Mouse (Mus musculus) liver, adult 2 months (tissue): ENCODE measurements at regions not wholly inside any gene's neighbourhood (a gene's known extent, or its start where the extent isn't known, plus 50 kb on each side); places are given as distances from the start of the nearest gene placed in this dataset.

Experiments used
- DNase-seq: peaks from one replicate; pipeline ENCODE4 v3.0.0-alpha.2; 2011; ENCODE audit warnings: low read depth, low spot score; ENCODE audit errors: extremely low read depth
- H3K27ac ChIP-seq: fragments of 200-500 bp; replicated peaks from 2 replicates; pipeline ENCODE4 v1.5.1; 2012; ENCODE audit warnings: low read depth, mild to moderate bottlenecking, control low read depth, inconsistent platforms, low read length; ENCODE audit not compliant: insufficient read depth
- H3K27me3 ChIP-seq: fragments of 200-500 bp; 2 replicates; pipeline ENCODE4 v1.6.1; 2012; ENCODE audit warnings: mild to moderate bottlenecking, moderate library complexity, low read length, inconsistent platforms; ENCODE audit not compliant: control insufficient read depth, insufficient read depth
- H3K36me3 ChIP-seq: fragments of 200-500 bp; 2 replicates; pipeline ENCODE4 v1.6.1; 2012; ENCODE audit warnings: low read length, inconsistent platforms; ENCODE audit not compliant: control insufficient read depth, insufficient read depth
- H3K4me1 ChIP-seq: fragments of 200-500 bp; 2 replicates; pipeline ENCODE4 v1.6.1; 2011; ENCODE audit warnings: low read length; ENCODE audit not compliant: control insufficient read depth, insufficient read depth
- H3K4me3 ChIP-seq: fragments of 200-500 bp; 2 replicates; pipeline ENCODE4 v1.5.1; 2011; ENCODE audit warnings: low read depth, mild to moderate bottlenecking, control low read depth, low read length, moderate library complexity; ENCODE audit not compliant: insufficient read depth
- H3K79me2 ChIP-seq: fragments of 200-500 bp; 2 replicates; pipeline ENCODE4 v1.6.1; 2012; ENCODE audit warnings: inconsistent platforms, mild to moderate bottlenecking, low read length, moderate library complexity; ENCODE audit not compliant: control insufficient read depth, insufficient read depth
- H3K9ac ChIP-seq: fragments of 200-500 bp; 2 replicates; pipeline ENCODE4 v1.6.1; 2012; ENCODE audit warnings: low read depth, mild to moderate bottlenecking, control low read depth, inconsistent platforms, low read length
- CTCF ChIP-seq: fragments of 200-500 bp; IDR thresholded peaks from 2 replicates; pipeline ENCODE4 v1.5.1; 2011; ENCODE audit warnings: low read depth, low read length, control low read depth
- POLR2A ChIP-seq: fragments of 200-500 bp; IDR thresholded peaks from 2 replicates; pipeline ENCODE4 v1.6.1; 2011; ENCODE audit warnings: low read length, control low read depth; ENCODE audit not compliant: insufficient read depth; ENCODE audit errors: extremely low read depth
- WGBS: fragments of 180-500 bp; shearing (Covaris S2); methylation state at CpG from one replicate; pipeline ENCODE4 v1.1.7; 2018; 5-methylcytosine and 5-hydroxymethylcytosine counted together

DNA sequence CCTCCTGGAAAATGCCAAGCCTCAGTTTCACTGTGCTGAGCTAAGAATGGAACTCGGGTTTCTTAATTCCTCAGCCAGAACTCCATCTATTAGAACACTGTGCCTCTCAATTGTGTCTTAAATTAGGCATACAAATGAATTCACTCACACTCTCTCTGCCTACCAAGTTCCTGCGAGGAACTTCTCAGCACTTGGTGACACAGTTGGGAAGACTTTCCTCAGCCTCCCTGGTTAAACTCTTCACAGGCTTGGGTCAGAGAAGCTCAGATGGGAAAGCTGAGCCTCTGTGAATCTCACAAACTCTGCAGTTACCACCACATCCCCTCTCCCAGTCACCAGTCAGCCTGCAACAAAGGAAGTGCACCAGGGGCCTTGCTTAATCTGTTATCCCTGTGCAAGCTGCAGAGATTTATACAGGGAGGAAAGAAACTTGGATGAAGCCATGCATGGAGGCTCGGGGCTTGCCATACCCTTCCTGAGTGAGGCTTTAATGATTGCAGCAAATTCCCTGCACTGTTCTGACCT lies 188.9 kb upstream of the Cnr1 start:
- DNase-seq = no peak
- TF ChIP-seq POLR2A = no peak

DNA sequence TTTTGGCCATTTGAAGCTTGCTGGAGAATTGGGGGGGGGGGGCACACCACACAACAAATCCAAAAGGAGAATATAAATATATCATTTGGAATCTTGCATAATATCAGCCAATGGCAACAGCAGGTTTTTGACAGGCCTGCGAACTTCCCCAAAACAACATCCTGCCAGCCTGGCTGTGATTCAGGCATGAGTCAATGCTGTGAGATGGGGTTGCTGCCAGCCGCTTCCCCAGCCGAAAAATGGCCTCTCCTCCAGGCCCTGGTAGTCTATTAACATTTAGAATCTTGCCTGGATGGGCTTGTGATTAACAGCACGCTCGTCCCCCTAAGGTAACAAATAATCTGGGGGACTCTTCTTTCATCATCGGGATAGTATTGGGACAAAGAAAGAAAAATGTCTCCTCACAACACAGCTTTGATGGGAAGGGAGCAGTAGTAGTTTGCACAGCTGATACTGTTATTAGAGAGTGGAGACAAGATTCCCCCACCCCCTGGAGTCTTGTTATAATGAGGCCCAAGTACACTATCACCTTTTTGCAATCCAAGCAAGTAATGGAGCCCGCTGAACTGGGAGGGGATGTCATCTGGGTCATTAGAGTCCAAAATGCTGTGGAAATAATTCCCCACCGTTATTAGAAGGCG lies 188.2 kb upstream of the Cnr1 start:
- H3K27me3 ChIP-seq = no peaks in the 10 kb centered on the region
- H3K79me2 ChIP-seq = no peaks in the 10 kb centered on the region
- no peak for DNase-seq
- no peak overlapping the region for H3K9ac ChIP-seq
- peaks cover 2% of the 10 kb centered on the region; the same call in 1 of the 2 replicates for H3K4me1 ChIP-seq
- no peak for TF ChIP-seq POLR2A
- TF ChIP-seq CTCF = no peak
- 85% methylated on average over 9 of the region's 9 CpGs for WGBS
- H3K36me3 ChIP-seq = no peaks in the 10 kb centered on the region
- H3K4me3 ChIP-seq = no peak overlapping the region
- no peak overlapping the region for H3K27ac ChIP-seq

More for the DNA sequence above, 188.9 kb upstream of the Cnr1 start:
- no peaks in the 10 kb centered on the region for H3K36me3 ChIP-seq
- no peaks in the 10 kb centered on the region for H3K79me2 ChIP-seq
- no peak overlapping the region for H3K27ac ChIP-seq
- 59% methylated on average over 3 of the region's 3 CpGs for WGBS
- no peaks in the 10 kb centered on the region for H3K27me3 ChIP-seq
- H3K9ac ChIP-seq = no peak overlapping the region
- H3K4me1 ChIP-seq = peaks cover 2% of the 10 kb centered on the region; the same call in 1 of the 2 replicates
- H3K4me3 ChIP-seq = no peak overlapping the region

DNA sequence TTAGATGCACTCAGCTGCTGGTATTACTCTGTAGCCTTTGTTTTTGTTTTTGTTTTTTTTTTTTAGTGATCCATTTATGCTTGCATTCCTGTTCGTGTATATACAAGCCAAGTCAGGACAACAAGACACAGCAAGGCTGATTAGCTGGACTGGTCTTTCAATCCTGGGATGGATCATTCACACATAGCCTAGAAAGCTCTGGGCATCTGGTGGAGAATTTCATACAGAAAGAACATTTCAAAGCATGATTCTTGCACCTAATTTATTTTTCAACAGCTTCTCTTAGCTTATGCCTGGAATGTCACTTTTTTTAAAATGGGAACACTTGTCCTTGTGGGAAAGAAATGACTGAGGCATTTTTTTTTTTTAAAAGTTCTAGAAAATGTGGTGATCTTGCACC lies 187.1 kb upstream of the Cnr1 start:
- Histone ChIP-seq H3K4me3 (no peak overlapping the region), H3K27me3 (no peaks in the 10 kb centered on the region), H3K79me2 (no peaks in the 10 kb centered on the region), H3K27ac (no peak overlapping the region), H3K36me3 (no peaks in the 10 kb centered on the region), H3K4me1 (peaks cover 2% of the 10 kb centered on the region; the same call in 1 of the 2 replicates), H3K9ac (no peak overlapping the region)
- no peak for DNase-seq
- WGBS = 57% methylated on average over 1 of the region's 1 CpGs
- no peak for TF ChIP-seq POLR2A
- no peak for TF ChIP-seq CTCF

DNA sequence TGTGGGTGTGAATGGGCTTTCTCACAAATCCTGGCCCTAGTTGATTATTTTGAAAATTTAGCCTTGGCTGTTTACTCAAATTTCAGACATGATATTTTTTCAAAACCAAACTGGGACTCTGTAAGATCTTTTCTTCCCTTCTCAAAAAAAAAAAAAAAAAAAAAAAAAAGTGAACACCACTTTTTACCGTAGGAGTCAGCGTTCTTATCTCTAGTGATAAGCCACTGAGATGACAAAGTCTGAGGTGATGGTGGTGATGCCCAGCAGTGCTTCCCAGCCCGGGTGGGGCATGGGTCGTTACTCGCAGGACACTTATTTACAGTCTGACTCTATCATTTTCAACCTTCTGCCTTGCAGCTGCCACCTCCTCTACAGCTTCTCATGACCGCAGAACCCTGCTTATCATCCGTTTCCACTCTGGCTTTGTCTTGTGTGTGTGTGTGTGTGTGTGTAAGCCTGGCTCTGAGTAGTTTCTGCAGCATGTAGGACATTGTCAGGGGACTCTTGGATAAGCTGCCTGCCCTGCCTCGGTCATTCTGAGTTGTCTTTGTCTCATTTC lies 186.5 kb upstream of the Cnr1 start:
- DNase-seq = no peak
- Histone ChIP-seq H3K27ac (no peak overlapping the region), H3K9ac (no peak overlapping the region), H3K36me3 (no peaks in the 10 kb centered on the region), H3K4me1 (peaks cover 2% of the 10 kb centered on the region; the same call in 1 of the 2 replicates), H3K27me3 (no peaks in the 10 kb centered on the region), H3K4me3 (no peak overlapping the region), H3K79me2 (no peaks in the 10 kb centered on the region)
- TF ChIP-seq POLR2A = no peak
- no peak for TF ChIP-seq CTCF
- 21% methylated on average over 8 of the region's 8 CpGs for WGBS

DNA sequence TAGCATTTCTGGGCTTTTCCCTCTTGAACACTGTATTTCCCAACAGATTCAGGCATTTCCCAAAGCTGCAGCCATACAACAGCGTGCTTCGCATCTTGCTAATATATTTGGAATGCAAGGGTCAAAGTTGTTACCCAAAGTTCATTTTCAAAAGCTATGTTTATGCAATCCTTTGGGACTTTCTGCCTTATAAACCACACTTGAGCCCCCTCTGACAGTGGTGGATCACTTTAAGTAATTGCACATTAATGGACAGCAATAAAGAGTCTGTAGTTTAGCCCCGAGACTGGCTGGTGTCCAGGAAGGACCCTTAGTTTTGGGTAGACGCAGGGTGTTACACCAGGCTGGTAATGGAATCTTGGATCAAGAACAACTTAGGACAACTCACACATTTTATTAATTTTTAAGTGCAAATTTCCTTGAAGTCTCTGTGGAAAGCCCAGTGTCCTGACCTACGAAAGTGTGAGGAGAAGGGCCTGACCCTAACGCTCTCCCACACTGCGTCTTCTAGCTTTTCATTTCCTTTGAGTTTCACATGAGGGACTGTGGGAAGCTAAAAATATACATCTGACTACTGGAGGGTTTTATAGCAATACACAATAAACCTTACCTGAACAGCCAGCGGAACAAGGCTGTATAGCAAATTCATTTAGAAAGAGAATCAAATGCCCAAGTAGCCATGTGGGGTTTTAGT lies 185.0 kb upstream of the Cnr1 start:
- peak; percentile 8 for DNase-seq
- TF ChIP-seq CTCF (no peak), POLR2A (no peak)
- H3K9ac ChIP-seq = no peak overlapping the region
- H3K27me3 ChIP-seq = no peaks in the 10 kb centered on the region
- H3K36me3 ChIP-seq = no peaks in the 10 kb centered on the region
- H3K79me2 ChIP-seq = no peaks in the 10 kb centered on the region
- no peak overlapping the region for H3K4me3 ChIP-seq
- 87% methylated on average over 8 of the region's 8 CpGs for WGBS
- H3K27ac ChIP-seq = no peak overlapping the region
- peaks cover 2% of the 10 kb centered on the region; the same call in 1 of the 2 replicates for H3K4me1 ChIP-seq
